Mouse (Mus musculus) brain, embryonic 14.5 days (tissue): ENCODE data around the gene Il9r. TPM values are rescaled to one million over a fixed set of nuclear protein-coding genes. Genes with fewer than 3 reads are reported as not detected.

ENCODE experiments used
- DNase-seq: peaks from one replicate; pipeline ENCODE4 v3.0.0-alpha.2; 2011; ENCODE audit warnings: low read depth
- CTCF ChIP-seq: fragments of 200-500 bp; IDR thresholded peaks from 2 replicates; pipeline ENCODE4 v1.5.1; 2012; ENCODE audit warnings: inconsistent platforms, mild to moderate bottlenecking, moderate library complexity, borderline replicate concordance; ENCODE audit not compliant: insufficient read depth, insufficient read length; ENCODE audit errors: extremely low read depth
- POLR2A ChIP-seq: fragments of 200-500 bp; IDR thresholded peaks from 2 replicates; pipeline ENCODE4 v1.6.1; 2012; ENCODE audit warnings: mild to moderate bottlenecking, inconsistent platforms, borderline replicate concordance; ENCODE audit not compliant: poor library complexity, insufficient read depth, insufficient read length, severe bottlenecking; ENCODE audit errors: extremely low read depth
- polyA plus RNA-seq: library from polyadenylated mRNA; depleted of rRNA; stranded (reverse); fragments of >200 nt; gene quantifications from 2 replicates; pipeline ENCODE4 v1.2.3, GENCODE M21; 2012; rRNA removed

Gene Il9r
- polyA plus RNA-seq: 0.11 TPM in 1 of 2 replicates, not detected in the other

- no peak for TF ChIP-seq POLR2A
- TF ChIP-seq CTCF: no peak
- no peak for DNase-seq
Observed at GRCm38 (mm10) chr11:32200075-32200601, at the start of gene Il9r. Gene Il9r, minus strand, starts transcription at chr11:32200279.

- no peak for TF ChIP-seq POLR2A
- no peak for TF ChIP-seq CTCF
- no peak for DNase-seq
Observed at GRCm38 (mm10) chr11:32248350-32248749, 48.3 kb upstream of the Il9r start.

- TF ChIP-seq CTCF (peak; percentile 30; the same call in 1 of the 2 replicates), POLR2A (no peak)
- DNase-seq: no peak
Observed at GRCm38 (mm10) chr11:32247068-32247467, 47.0 kb upstream of the Il9r start.

DNA sequence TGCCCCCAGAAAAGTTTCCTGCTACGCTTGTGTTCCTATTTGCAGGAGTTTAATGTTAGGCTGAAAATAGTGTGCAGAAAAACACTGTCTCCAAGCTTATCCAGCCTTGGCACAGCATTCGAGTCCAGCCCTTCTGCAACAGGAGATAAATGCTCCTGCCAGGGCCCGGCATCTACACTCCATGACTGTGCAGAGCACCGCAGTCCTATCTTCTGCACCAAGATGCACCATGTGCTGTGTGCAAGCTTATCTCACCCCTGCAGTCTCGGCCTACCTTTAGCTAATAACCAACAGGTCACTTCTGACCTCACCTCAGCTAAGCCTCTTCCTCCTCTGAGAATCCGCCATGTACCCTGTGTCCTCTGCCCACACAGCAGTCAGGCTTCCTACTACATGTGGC, 45.5 kb upstream of the Il9r start:
- no peak for DNase-seq
- TF ChIP-seq POLR2A (no peak), CTCF (no peak)

GRCm38 (mm10) chr11:32244617-32245016, 44.5 kb upstream of the Il9r start:
- DNase-seq: no peak
- TF ChIP-seq CTCF (no peak), POLR2A (no peak)

- TF ChIP-seq POLR2A: no peak
- TF ChIP-seq CTCF: no peak
Observed at GRCm38 (mm10) chr11:32244064-32244463, 44.0 kb upstream of the Il9r start.

GRCm38 (mm10) chr11:32243205-32243955, 43.3 kb upstream of the Il9r start:
- TF ChIP-seq CTCF (no peak), POLR2A (no peak)
- DNase-seq: no peak

More at GRCm38 (mm10) chr11:32244064-32244463, 44.0 kb upstream of the Il9r start:
- no peak for DNase-seq

- no peak for DNase-seq
- no peak for TF ChIP-seq POLR2A
- TF ChIP-seq CTCF: no peak
Observed at GRCm38 (mm10) chr11:32242209-32242608, 42.1 kb upstream of the Il9r start.

GRCm38 (mm10) chr11:32241391-32241790, 41.3 kb upstream of the Il9r start:
- DNase-seq: no peak
- TF ChIP-seq CTCF (no peak), POLR2A (no peak)

- TF ChIP-seq POLR2A: no peak
- TF ChIP-seq CTCF: peak; percentile 93
- DNase-seq: peak; percentile 73
Observed at GRCm38 (mm10) chr11:32238093-32238860, 38.2 kb upstream of the Il9r start.

- no peak for DNase-seq
Observed at GRCm38 (mm10) chr11:32237411-32237795, 37.3 kb upstream of the Il9r start.

More at GRCm38 (mm10) chr11:32237411-32237795, 37.3 kb upstream of the Il9r start:
- no peak for TF ChIP-seq CTCF
- TF ChIP-seq POLR2A: no peak
